Mouse (Mus musculus) limb, embryonic 14.5 days (tissue): ENCODE measurements at regions not wholly inside any gene's neighbourhood (a gene's known extent, or its start where the extent isn't known, plus 50 kb on each side); places are given as distances from the start of the nearest gene placed in this dataset.
"Not testable (repeated sequence)": the region's sequence is repeated elsewhere in the genome, so short reads cannot be mapped to it uniquely, and the experiment has no call there.

ENCODE experiments used
- ATAC-seq: fragments of 200-750 bp; cut with Nextera tagmentation; 2 replicates; pipeline ENCODE4 v1.8.0; 2017; ENCODE audit warnings: low read depth, moderate number of reproducible peaks, moderate TSS enrichment; ENCODE audit not compliant: low FRiP score
- DNase-seq: peaks from one replicate; pipeline ENCODE4 v3.0.0-alpha.2; 2015; ENCODE audit warnings: low spot score
- H3K27ac ChIP-seq: fragments of 300-500 bp; sonication (generic); replicated peaks from 2 replicates; pipeline ENCODE4 v1.5.1; 2014; ENCODE audit warnings: low read depth, mild to moderate bottlenecking, low read length, moderate library complexity, mixed read lengths
- H3K27me3 ChIP-seq: fragments of 300-500 bp; sonication (generic); 2 replicates; pipeline ENCODE4 v1.6.1; 2014; ENCODE audit warnings: low read length, mixed read lengths; ENCODE audit not compliant: control insufficient read depth, insufficient read depth
- H3K36me3 ChIP-seq: fragments of 300-500 bp; sonication (generic); 2 replicates; pipeline ENCODE4 v1.6.1; 2014; ENCODE audit warnings: mild to moderate bottlenecking, low read length, moderate library complexity, mixed read lengths; ENCODE audit not compliant: control insufficient read depth, insufficient read depth
- H3K4me1 ChIP-seq: fragments of 300-500 bp; sonication (generic); 2 replicates; pipeline ENCODE4 v1.6.1; 2014; ENCODE audit warnings: antibody characterized with exemption, low read length, mixed read lengths; ENCODE audit not compliant: control insufficient read depth, insufficient read depth
- H3K4me2 ChIP-seq: fragments of 300-500 bp; sonication (generic); replicated peaks from 2 replicates; pipeline ENCODE4 v1.6.1; 2014; ENCODE audit warnings: low read depth, mild to moderate bottlenecking, low read length, moderate library complexity; ENCODE audit not compliant: severe bottlenecking
- H3K4me3 ChIP-seq: fragments of 300-500 bp; sonication (generic); replicated peaks from 2 replicates; pipeline ENCODE4 v1.5.1; 2014; ENCODE audit warnings: low read length
- H3K9ac ChIP-seq: fragments of 300-500 bp; sonication (generic); 2 replicates; pipeline ENCODE4 v1.6.1; 2014; ENCODE audit warnings: mild to moderate bottlenecking, low read depth, low read length, moderate library complexity; ENCODE audit not compliant: severe bottlenecking
- H3K9me3 ChIP-seq: fragments of 300-500 bp; sonication (generic); 2 replicates; pipeline ENCODE4 v1.6.1; 2016; ENCODE audit warnings: low read length; ENCODE audit not compliant: control insufficient read depth
- POLR2A ChIP-seq: fragments of 200-500 bp; IDR thresholded peaks from 2 replicates; pipeline ENCODE4 v1.8.0; 2012; ENCODE audit warnings: inconsistent platforms, mild to moderate bottlenecking, moderate library complexity, borderline replicate concordance; ENCODE audit not compliant: insufficient read depth, insufficient read length; ENCODE audit errors: extremely low read depth
- WGBS: fragments of 180-500 bp; shearing (Covaris S2); extraction: QIAGEN DNeasy Blood & Tissue Kit; methylation state at CpG from one replicate; pipeline ENCODE4 v1.1.7; 2014; 5-methylcytosine and 5-hydroxymethylcytosine counted together

- DNase-seq (no peak), ATAC-seq (no peak)
- TF ChIP-seq POLR2A = no peak
- Histone ChIP-seq H3K4me2 (no peak overlapping the region), H3K4me1 (no peaks in the 10 kb centered on the region), H3K27me3 (no peaks in the 10 kb centered on the region), H3K36me3 (no peaks in the 10 kb centered on the region), H3K9ac (no peak overlapping the region), H3K9me3 (no peaks in the 10 kb centered on the region), H3K27ac (no peak overlapping the region), H3K4me3 (no peak overlapping the region)
- WGBS = 79% methylated on average over 3 of the region's 3 CpGs
Measured at GRCm38 (mm10) chr17:13577798-13578197, 182.5 kb upstream of the Afdn start.

GRCm38 (mm10) chr17:13581214-13581920, 179.0 kb upstream of the Afdn start:
- ATAC-seq (no peak), DNase-seq (no peak)
- Histone ChIP-seq H3K4me3 (no peak overlapping the region), H3K27me3 (no peaks in the 10 kb centered on the region), H3K27ac (no peak overlapping the region), H3K4me2 (no peak overlapping the region), H3K4me1 (no peaks in the 10 kb centered on the region), H3K9ac (no peak overlapping the region), H3K9me3 (no peaks in the 10 kb centered on the region), H3K36me3 (no peaks in the 10 kb centered on the region)
- WGBS = 81% methylated on average over 5 of the region's 5 CpGs
- TF ChIP-seq POLR2A = no peak

- ATAC-seq (no peak), DNase-seq (no peak)
- WGBS = 66% methylated on average over 6 of the region's 6 CpGs
- Histone ChIP-seq H3K27me3 (no peaks in the 10 kb centered on the region), H3K27ac (no peak overlapping the region), H3K36me3 (no peaks in the 10 kb centered on the region), H3K4me1 (no peaks in the 10 kb centered on the region), H3K4me2 (no peak overlapping the region), H3K9me3 (no peaks in the 10 kb centered on the region), H3K4me3 (no peak overlapping the region), H3K9ac (no peak overlapping the region)
- TF ChIP-seq POLR2A = no peak
Measured at GRCm38 (mm10) chr17:13581995-13582588, 178.2 kb upstream of the Afdn start.

GRCm38 (mm10) chr17:13583475-13584233, 176.7 kb upstream of the Afdn start:
- Histone ChIP-seq H3K27me3 (no peaks in the 10 kb centered on the region), H3K4me3 (no peak overlapping the region), H3K4me2 (no peak overlapping the region), H3K9me3 (no peaks in the 10 kb centered on the region), H3K4me1 (no peaks in the 10 kb centered on the region), H3K27ac (no peak overlapping the region), H3K36me3 (no peaks in the 10 kb centered on the region), H3K9ac (no peak overlapping the region)
- no peak for TF ChIP-seq POLR2A
- ATAC-seq (no peak), DNase-seq (no peak)
- WGBS = 63% methylated on average over 9 of the region's 9 CpGs

- 58% methylated on average over 4 of the region's 4 CpGs for WGBS
Measured at GRCm38 (mm10) chr17:13584394-13584793, 175.9 kb upstream of the Afdn start.

GRCm38 (mm10) chr17:13590240-13590837, 170.0 kb upstream of the Afdn start:
- DNase-seq, ATAC-seq, H3K4me2 ChIP-seq, H3K9me3 ChIP-seq, H3K4me3 ChIP-seq, H3K27me3 ChIP-seq, H3K27ac ChIP-seq, H3K4me1 ChIP-seq, H3K36me3 ChIP-seq, H3K9ac ChIP-seq: not testable (repeated sequence)
- WGBS = 70% methylated on average over 1 of the region's 1 CpGs

More at GRCm38 (mm10) chr17:13584394-13584793, 175.9 kb upstream of the Afdn start:
- ATAC-seq = no peak
- H3K9ac ChIP-seq = no peak overlapping the region
- no peak overlapping the region for H3K4me3 ChIP-seq
- no peaks in the 10 kb centered on the region for H3K36me3 ChIP-seq
- no peak for DNase-seq
- H3K4me2 ChIP-seq = no peak overlapping the region
- H3K4me1 ChIP-seq = no peaks in the 10 kb centered on the region
- H3K27ac ChIP-seq = no peak overlapping the region
- H3K27me3 ChIP-seq = no peaks in the 10 kb centered on the region
- H3K9me3 ChIP-seq = no peaks in the 10 kb centered on the region
- TF ChIP-seq POLR2A = no peak
